Mouse (Mus musculus): ENCODE data around the gene Fermt3.
A peak's percentile ranks its signal among the peaks of the same experiment; 100 is the strongest.
"Not testable (repeated sequence)": the region's sequence is repeated elsewhere in the genome, so short reads cannot be mapped to it uniquely, and the experiment has no call there.

The Fermt3 gene

DNA sequence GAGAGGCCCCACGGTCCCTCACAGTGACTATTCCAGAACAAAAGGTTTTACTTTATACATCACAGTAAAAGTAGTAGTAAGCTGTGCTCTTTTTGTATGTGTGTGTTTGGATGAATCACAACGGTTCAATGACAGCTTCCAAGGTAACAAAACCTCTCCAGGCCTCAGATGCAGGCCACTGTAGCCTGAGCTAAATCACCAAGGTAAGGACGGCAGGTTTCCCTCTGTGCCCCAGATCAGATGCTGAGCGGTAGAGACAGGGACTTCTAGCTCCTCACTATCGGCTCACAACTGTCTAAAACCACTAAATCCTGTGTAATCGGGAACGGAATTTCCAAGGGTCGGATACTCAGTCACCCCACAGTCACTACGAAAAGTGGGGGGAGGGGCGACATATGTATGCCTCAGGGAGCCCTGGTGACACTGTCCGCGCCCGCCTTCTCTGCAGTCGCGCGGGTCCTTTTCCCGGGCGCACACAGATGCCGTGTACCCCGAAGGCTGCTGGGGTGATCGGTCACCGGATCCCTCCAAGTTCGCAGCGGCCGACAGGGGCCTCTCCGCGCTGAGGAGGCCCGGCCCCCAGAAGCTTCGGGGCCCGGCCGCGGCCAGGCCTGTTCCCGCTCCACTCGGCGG is 19.9 kb upstream of the Fermt3 start:
- DNase-seq (ENCODE audit: low read depth) = no peak

DNA sequence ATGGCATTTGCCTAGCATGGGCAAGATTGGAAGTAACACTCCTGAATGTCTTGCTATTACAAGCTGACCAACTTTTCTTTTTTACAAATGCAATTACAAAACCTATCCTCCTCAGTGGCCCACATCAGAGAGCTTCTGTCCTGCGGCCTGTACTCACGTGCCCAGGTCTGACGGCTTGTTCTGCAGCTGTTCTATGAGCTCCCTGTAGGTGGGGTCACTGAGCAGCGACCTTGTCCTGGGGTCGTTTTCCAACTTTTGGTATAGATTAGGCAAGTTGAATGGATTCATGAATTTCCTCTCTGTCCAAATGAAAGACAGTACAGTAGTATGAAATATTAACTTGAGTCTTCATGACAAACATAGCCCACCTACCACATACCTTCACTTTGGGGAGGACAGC is 14.7 kb upstream of the Fermt3 start:
- DNase-seq (ENCODE audit: low read depth) = no peak

DNA sequence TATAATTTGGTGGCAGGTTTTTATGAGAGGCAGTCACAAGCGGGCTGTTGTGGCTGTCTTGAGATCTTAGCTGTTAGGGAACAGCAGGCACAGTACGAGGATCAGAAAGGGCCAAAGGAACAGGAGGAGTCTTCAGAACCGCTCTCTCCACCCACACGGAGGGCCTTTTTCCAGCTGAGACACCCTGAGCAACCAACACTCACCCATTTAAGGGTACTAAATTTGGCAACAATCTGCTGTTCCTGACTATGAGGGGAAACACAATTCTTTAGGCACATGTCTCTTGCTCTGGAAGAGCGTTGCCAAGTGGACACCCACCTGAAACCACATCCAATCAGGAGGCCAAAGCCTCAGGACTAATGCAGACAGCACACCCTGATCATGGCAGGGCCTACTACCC is 10.3 kb upstream of the Fermt3 start:
- DNase-seq (ENCODE audit: low read depth) = no peak

DNA sequence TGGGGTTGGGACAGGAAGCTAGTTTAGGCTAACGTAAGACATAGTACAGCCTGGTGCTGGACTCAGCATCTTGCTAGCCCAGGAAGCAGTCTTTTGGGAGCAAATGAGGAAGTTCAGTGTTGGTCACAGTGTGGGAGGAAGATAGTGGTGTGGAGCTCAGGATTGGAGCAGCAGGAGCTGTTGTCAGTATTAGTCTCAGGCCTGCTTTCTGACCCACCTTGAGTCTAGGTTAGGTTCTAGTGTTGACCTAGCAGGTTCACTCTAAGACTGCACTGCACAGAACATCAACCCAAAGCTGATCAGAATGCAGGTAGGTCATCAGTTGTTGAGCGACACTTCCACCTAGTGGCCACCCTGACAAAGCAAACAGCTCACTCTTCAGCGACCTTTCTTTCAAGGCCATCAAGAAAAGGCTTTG is 964 bp upstream of the Fermt3 start:
- peak; percentile 67 for DNase-seq (ENCODE audit: low read depth)

DNA sequence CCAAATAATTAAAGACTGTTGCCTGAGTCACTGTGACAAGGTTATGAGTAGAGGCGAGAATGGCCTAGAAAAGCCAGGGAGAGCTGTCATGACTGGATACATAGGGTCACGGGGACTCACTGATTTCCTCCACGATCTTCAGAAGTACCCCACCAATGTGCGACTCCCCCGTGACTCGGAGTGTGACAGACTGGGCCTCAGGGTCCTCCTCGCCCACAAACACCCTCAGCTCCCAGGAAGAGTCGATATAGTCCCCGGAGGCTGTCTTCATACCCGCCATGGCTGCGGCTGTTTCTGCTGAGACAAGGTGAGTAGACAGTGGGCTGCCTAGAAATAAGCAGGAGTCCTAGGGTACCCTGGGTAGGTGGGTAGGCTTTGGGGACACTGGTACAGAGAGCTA is 723 bp downstream of the Fermt3 start:
- no peak for DNase-seq (ENCODE audit: low read depth)

DNA sequence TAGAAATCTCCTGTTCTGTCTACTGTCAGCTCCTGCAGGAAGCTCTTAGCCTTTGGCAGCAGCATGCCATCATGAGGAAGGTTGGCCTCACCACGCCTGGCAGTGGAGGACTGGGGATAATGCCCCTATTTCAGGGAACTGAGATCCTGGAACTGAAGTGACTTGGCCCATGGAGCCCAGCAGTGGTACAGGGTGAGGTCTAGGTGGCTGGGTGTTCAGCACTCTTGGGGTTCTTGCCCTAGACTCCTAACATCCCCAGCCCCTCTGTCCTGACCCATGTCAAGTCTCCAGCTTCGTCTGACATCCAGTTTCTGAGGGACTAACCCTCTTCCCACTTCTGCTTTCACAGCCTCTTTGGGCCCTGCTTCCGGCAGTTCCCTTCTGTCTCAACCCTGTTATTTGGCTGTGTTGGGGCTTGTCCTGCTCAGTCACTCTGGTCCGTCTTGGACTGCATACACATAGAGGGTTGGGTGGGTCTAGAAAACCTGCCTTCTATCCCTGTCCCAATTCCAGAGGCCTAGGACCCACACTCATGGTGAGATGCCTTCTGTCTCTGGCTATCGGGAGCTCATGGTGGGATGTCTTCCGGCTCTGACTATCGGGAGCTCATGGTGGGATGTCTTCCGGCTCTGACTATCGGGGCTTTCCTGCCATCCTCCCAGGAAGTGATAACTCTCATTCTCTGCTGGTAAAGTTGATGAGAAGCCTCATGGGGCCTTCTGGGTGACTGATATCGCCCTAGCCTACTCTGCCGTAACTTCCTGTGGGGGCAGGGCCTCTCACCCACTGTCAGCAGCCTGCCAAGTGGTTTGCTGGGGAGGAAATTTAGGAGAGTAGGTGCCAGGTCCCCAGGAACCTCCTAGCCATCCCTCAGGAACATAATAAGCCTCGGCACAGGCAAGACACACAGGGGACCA is 1.5 kb downstream of the Fermt3 start:
- peak; percentile 70 for DNase-seq (ENCODE audit: low read depth)

DNA sequence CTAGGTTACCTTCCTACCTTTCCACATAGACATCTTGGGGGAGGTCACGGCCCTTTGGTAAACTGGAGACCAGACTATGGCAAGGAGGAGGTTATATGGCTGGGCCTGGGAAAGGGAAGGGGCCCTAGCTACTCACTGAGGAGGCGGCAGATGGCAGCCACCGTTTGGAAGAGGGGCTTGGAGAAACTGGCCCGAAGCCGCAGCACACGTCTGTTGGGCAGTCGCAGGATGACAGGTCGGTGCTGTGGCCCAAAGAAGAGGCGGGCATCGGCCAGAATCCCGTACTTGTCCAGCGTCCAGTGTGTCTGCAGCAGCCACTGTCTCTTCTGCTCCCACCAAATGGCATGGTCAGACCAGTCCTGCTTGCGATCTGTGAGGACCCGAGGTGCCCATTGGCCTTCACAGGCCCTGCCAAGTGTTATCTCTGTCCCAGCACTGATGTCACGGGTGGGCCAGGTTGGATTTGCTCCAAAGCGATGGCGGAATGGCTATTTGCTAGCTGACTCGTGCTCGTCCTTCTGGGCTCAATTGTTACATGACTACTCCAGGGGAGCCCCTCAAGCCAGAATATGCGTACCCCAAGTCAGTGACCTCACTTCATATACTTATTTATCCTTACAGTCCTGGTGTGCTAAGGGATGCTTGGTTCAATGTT is 4.7 kb downstream of the Fermt3 start:
- DNase-seq (ENCODE audit: low read depth) = no peak

DNA sequence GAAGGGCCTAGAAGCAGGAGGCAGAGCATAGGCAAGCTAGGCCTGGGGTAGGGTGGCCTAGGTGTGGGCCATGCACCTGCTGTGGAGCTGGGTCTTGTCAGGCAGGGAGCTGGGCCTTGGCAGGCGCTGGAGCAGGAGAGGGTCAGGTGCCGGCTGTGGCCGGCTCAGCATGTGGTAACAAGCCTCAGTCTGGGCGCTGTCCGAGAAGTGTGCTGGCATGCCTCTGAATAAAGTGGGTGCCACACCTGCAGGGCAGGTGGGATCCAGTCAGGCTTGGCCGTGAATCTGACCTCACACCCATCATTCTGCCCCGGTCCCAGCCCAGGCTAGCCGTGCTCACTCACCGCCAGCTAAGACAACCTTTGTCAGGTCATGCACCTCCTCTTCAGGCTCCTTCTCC is 5.3 kb downstream of the Fermt3 start:
- DNase-seq (ENCODE audit: low read depth) = no peak

DNA sequence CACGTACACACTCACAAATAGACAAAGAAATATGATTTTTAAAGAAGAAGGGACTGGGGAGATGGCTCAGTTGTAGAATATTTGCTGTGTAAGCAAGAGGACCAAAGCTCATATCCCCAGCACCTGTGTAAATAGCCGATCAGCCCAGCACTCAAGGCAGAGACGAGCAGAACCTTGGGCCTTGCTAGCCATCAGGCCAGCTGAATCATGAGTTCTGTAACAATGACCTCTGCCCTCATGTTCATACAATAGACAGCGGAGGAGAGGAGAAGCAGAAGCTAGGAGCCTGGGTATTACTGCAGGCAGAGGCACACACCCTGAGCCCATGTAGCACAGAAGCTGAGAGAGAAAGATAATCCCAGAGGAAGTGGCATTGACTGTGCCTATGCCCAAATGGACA is 6.8 kb downstream of the Fermt3 start:
- no peak for DNase-seq (ENCODE audit: low read depth)

DNA sequence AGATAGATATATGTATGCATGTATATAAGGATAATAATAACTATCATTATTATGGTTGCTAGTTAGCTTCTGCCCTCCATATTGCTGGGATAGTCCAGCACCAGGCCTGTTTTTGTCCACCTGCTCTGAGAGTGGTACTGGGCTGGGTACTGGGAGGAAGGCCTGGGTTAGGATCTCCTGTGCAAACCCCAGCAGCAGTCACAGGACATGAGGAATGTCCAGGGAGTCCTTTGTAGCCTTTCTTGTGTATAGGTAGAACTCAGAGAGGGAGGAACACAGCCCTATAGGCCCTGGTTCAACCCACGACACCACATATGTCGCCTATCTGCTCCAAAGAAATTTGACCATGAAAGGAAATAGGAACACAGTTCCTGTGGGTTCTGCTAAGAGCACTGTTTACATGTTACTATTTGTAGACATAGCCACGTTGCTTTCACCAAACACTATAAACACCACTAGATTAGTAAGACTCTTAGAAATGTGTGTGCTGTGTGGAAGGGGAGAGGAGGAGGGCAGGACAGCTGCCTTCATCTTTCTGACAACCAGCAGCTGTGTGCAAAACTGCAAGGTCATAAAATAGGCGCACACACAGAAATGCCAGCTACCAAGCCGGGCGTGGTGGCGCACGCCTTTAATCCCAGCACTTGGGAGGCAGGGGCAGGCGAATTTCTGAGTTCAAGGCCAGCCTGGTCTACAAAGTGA is 12.2 kb downstream of the Fermt3 start:
- no peak for DNase-seq (ENCODE audit: low read depth)

DNA sequence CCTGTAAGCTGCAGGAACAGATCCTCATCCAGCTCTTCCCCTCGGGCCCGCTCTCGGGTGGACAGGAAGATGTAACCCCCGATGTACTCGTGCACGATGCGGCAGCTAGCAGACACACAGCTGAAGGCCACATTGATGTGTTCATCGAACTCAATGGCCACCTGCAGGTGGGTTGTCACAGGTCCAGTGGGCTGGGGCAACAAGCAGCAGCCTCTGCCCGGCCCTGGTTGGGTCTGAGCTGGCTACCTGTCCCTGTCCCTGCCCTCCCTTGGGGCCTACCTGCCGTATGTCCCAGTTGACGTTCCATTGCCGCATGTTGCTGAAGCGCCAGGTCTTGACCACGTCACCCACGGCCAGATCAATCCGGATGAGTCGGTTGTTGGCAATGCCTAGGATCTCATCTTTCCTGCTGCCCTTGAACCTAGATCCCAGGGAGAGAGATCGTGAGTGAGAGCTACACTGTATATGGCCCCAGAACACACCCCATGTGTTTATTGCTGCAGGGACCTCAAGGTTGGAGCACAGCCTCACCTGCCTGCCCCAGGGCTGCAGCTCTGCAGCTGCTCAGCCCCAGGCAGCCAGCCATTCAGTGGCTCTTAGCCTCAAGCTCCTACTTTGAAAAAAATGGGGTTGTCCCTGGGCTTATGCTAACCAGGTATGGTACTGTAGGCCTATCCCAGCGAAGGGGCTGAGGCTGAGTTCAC is 19.8 kb downstream of the Fermt3 start:
- no peak for DNase-seq (ENCODE audit: low read depth)

DNA sequence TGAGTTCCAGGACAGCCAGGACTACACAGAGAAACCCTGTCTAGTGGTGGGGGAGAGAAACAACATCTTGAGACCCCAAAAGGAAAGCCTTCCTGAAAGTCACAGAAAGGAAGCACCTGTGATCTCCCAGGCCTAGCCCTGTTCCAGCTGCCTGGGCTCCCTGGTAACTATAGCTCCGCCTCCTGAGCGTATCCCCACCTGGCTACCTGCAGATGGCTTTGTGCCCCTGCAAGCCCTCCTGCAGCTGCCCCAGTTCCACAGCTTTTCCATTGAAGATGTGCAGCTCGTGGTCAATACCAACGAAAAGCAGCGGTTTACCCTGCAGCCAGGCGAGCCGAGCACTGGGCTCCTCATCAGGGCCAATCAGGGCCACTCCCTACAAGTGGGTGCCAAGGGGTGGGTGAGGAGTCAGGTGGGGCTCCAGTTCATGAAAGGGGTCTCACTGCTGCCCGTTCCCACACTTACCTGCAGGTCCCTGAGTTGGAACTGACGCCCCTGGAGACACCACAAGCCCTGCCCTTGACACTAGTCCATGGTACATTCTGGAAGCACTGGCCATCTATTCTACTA is 21.5 kb downstream of the Fermt3 start:
- no peak for DNase-seq (ENCODE audit: low read depth)

DNA sequence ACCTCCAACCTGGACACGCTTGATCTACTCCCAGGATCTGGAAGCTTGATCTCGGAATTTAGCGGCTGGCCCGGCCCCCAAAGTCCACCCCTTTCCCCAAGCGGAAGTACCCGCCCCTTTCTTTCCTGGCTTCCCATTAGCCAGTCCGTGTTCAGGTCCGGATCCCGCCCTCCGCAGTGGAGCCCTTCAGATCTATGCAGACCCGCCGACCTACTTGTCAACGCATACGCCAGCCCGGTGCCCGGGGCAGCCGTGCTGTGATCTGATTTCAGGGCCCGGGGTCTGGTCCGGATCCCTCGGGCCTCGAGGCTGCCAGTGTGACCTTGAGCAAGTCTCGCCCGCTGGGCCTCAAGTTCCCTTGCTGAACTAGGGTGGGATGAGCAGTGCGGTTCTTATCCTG is 23.3 kb downstream of the Fermt3 start, which contains the start of the genes Nudt22 and Trpt1:
TSS of gene Nudt22 (minus strand) at position 112 of the 400 bp plus-strand sequence.
TSS of gene Trpt1 (plus strand) at position 126 of the 400 bp plus-strand sequence.
- peak; percentile 76 for DNase-seq (ENCODE audit: low read depth)

DNA sequence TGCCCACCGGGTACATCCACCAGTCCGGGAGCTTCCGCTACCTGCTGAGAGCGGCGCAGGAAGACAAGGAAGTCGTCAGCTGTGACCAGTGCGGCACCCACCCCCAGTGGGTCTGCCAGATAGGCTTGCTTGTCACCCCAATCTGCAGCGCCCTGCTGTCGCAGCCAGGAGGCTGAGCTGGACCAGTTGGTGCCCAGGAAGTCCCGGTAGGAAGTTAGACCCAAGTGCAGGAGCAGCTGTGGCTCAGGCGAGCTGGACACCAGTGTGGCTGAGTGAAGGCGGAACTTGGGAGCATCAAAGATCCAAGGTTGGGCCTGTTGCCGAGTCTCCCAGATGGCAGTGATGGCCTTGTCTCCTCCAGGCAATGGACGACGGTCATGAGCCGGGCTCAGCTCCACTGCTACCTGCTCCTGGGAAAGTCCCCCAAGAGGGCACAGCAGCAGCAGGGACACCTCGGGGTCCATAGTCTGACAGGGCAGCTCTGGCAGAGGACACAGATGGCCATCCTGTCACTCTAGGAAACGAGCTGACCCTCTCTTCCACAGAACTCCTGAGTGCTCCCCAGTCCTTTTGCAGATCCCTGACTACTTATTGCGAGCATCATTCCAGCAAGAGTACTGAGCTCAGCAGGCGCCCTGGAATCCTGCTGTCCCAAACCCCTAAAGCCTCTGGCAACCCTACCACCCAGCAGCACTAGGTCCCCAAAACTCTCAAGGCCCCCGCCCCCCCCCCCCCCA is 23.8 kb downstream of the Fermt3 start:
- DNase-seq (ENCODE audit: low read depth) = no peak

DNA sequence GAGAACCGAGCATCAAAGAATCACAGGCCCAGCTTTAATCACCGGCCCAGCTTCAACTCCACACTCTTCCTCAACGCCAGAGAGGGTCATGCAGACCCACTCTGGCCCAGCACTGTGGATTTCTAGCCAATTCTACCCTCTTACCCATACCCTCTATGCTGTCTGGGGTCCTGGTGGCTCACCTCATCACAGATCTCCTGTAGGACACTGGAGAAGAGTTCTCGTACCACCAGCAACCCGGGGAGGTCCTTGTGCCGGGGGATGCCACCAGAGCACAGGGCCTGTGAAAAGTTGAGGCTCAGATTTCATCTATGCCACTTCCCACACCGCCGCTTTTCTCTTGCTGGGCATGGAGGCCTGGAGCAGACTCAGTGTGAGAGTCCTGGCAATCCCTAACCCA is 24.8 kb downstream of the Fermt3 start:
- no peak for DNase-seq (ENCODE audit: low read depth)

DNA sequence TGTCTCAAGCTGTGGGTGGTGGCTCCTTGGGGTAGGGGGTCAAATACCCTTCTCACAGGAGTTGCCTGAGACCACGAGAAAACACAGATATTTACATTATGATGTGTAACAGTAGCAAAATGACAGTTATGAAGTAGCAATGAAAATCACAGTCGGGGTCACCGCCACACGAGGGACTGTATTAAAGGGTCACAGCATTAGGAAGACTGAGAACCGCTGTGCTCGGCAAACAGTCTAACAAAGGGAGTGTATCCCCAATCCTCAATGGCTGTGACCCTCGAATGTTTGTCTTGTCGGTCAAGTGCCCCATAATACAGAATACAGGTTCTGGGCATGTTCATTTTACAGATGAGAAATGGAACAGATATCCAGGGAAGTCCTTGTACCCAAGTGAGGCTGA is 25.3 kb downstream of the Fermt3 start:
- no peak for DNase-seq (ENCODE audit: low read depth)

DNA sequence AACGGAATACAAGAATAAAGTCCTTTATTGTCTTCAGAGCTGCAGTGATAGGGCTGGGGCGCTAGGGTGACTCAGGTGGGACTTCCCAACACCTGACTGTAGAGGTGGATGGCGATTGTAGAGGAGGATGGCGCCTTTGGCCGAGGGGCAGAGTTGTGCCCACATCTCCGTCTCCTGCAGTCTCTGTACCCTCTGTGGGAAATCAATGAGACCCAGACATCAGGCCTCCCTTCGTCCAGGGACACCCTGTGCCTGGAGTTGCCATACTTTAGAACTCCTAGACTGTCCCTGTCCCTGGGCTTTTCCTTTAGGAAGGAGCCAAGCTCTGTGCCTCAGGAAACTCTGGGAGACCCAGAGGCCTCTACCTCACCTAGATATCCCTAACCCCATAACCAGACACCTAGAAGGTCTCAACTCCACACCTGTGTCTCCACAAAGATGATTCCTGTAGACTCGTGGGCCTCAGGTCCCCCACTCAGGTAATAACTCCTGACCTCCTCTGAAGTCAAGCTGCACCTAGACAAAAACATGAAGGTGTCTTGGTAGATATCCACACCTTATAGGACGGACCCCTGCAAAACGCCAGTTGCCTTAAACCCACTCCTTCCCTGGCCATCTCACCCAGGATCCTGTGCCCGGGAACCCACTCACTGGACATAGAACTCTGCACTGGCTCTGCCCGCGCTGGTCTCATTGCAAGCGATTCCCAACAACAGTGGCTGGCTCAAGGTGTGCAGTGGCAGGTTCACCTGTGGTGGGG is 26.1 kb downstream of the Fermt3 start:
- no peak for DNase-seq (ENCODE audit: low read depth)

DNA sequence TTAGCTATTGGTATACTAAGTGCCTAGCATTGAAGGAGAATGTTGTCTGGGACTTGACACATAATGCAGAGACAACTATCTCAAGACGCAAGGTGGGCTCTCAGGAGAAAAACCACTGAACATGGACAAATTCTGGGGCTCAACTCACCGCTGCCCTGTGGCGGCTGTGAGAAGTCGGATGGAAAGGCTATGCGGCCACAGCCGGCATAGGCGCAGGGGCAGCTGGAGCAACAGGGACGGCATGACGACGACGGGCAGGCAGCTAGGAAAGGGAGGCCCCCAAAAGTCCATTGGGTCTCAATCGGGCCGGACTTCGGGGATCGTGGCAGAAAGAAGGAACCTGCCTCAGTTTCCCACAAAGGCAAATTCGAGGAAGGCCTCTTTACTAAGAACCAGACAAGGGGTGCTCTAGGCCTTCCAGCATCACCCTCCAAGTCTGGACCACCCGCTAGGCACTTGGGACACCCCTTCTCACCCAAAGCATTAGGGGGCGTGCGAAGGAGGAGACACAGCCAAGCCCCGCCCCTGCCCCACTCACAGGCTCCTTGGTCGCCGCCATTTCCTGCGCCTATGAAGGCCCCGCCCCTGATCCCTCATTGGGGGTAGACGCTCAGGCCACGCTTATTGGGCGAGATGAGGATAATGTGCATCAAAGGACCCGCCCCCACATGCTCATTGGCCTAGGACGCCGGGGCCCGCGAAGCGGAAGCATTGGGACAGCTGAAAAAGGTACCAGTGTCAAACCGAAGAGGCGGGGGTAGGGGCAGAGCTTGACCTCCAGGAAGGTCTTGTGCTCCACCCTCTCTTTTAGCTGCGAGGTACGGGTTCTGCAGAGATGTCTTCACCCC is 27.0 kb downstream of the Fermt3 start, which contains the start of gene Dnajc4:
TSS of gene Dnajc4 (minus strand) at position 562 of the 848 bp plus-strand sequence.
- peak; percentile 98 for DNase-seq (ENCODE audit: low read depth)

DNA sequence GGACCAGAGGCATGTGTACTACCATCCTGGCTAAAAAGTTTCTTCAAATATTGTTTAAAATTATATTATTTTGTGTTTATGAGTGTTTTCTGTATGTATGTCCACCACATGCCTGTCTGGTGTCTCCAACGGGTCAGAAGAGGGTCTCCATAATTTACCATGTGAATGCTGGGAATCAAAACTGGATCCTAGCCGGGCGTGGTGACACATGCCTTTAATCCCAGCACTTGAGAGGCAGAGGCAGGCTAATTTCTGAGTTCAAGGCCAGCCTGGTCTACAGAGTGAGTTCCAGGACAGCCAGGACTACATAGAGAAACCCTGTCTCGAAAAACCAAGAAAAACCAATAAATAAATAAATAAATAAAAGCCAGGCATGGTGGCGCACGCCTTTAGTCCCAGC is 28.1 kb downstream of the Fermt3 start:
- DNase-seq (ENCODE audit: low read depth) = not testable (repeated sequence)

Data from c-Kit-positive CD71-negative TER-119-negative erythroid progenitor cells, embryonic 14.5 days (primary cell).